Mouse (Mus musculus): Measurements from ENCODE around the gene Nhej1. TPM values are rescaled to one million over a fixed set of nuclear protein-coding genes. Genes with fewer than 3 reads are reported as not detected.

Gene Nhej1
- total RNA-seq, 1 experiment = 7.7 TPM

DNA sequence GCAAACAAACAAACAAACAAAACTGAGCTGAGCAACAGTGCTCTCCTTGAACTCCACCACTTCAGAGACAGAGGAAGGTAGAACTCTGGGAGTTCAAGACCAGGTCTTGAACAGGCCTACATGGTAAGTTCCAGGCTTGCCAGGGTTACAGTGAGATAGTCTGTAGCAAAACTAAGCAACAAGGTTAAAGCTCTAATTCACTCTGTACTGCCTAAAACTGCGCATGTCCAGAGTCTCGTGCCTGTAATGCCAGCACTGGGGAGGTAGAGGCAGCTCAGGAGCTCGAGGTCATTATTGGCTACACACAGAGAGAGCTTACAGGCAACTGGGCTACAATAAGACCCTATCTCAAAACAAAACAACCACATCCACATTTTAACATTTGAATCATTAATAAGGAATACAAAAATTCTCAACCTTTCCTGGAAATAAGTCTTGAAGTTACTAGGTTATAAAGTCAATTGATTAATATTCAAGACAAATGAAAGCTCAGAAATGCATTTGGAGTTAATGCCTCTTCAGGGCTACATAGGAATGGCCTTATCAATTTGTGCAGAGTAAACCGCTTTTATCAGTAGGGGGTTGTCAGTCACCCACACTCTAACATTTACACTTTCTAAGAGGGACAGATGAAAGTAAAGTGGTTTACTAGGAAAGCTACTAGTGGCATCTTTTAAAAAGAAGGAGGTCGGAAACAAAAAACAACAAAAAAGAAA lies 34.7 kb upstream of the Nhej1 start:
- no peak for TF ChIP-seq ZNF384 (IDR thresholded peaks at IDR 0.05; ENCODE audit: low read depth, low read length)
- TF ChIP-seq HCFC1 (IDR thresholded peaks at IDR 0.05; ENCODE audit: borderline replicate concordance, insufficient read depth, low read length) = no peak
- no peak for TF ChIP-seq ZC3H11A (IDR thresholded peaks at IDR 0.05; ENCODE audit: borderline replicate concordance, low read depth, low read length)
- no peak for TF ChIP-seq CHD2 (IDR thresholded peaks at IDR 0.05; ENCODE audit: low read depth, low read length)
- TF ChIP-seq MAFK (IDR thresholded peaks at IDR 0.05; ENCODE audit: insufficient read depth, low read depth, low read length) = no peak
- no peak for DNase-seq (ENCODE audit: low read depth, low spot score)
- in situ Hi-C loops (cut with MboI; ENCODE audit: low sequenced_read_pairs in 2 of 2, unreplicated experiment in 2 of 2) = no loop called here
- Histone ChIP-seq H3K4me3 (ENCODE audit: insufficient read depth in 1 of 2, low read depth in 1 of 2, low read length in 2 of 2, poor library complexity in 1 of 2, severe bottlenecking in 1 of 2) (no peak overlapping the region), H3K36me3 (ENCODE audit: control insufficient read depth, insufficient read depth, low read length, poor library complexity, severe bottlenecking) (no peaks in the 10 kb centered on the region), H3K27ac (ENCODE audit: insufficient read depth, low read depth, low read length, poor library complexity, severe bottlenecking) (no peak overlapping the region), H3K9me3 (ENCODE audit: control insufficient read depth, insufficient read depth, low read depth, low read length) (no peaks in the 10 kb centered on the region), H3K4me1 (ENCODE audit: control insufficient read depth in 2 of 2, insufficient read depth in 2 of 2, low read length in 2 of 2, poor library complexity in 1 of 2) (no peaks in the 10 kb centered on the region), H3K9ac (ENCODE audit: insufficient read depth, low read depth, low read length, poor library complexity, severe bottlenecking) (no peak overlapping the region)

DNA sequence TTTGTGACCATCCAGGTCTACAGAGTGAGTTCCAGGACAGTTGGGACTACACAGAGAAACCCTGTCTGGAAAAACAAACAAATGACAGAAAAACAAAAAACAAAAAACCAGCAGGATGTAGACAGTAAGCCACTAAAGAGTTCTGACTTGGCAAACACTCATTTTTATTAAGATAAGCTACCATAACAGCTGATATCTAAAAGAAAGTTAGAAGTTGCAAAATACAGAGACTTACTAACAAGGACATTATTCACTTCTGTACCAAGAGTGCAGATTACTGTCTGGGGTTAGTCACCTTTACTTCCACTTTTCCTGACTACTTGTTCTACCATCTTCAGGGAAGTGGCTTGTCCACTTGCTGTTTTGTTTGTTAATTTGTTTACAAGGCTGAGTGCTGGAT lies 34.0 kb upstream of the Nhej1 start:
- no peak overlapping the region for H3K9ac ChIP-seq (ENCODE audit: insufficient read depth, low read depth, low read length, poor library complexity, severe bottlenecking)
- in situ Hi-C loops (cut with MboI; ENCODE audit: low sequenced_read_pairs in 2 of 2, unreplicated experiment in 2 of 2) = no loop called here
- no peak for DNase-seq (ENCODE audit: low read depth, low spot score)
- H3K9me3 ChIP-seq (ENCODE audit: control insufficient read depth, insufficient read depth, low read depth, low read length) = no peaks in the 10 kb centered on the region
- no peak overlapping the region for H3K27ac ChIP-seq (ENCODE audit: insufficient read depth, low read depth, low read length, poor library complexity, severe bottlenecking)
- H3K36me3 ChIP-seq (ENCODE audit: control insufficient read depth, insufficient read depth, low read length, poor library complexity, severe bottlenecking) = no peaks in the 10 kb centered on the region
- TF ChIP-seq MAFK (IDR thresholded peaks at IDR 0.05; ENCODE audit: insufficient read depth, low read depth, low read length) = no peak
- no peak for TF ChIP-seq CHD2 (IDR thresholded peaks at IDR 0.05; ENCODE audit: low read depth, low read length)
- no peak for TF ChIP-seq HCFC1 (IDR thresholded peaks at IDR 0.05; ENCODE audit: borderline replicate concordance, insufficient read depth, low read length)
- no peak for TF ChIP-seq ZNF384 (IDR thresholded peaks at IDR 0.05; ENCODE audit: low read depth, low read length)
- TF ChIP-seq ZC3H11A (IDR thresholded peaks at IDR 0.05; ENCODE audit: borderline replicate concordance, low read depth, low read length) = no peak
- no peak overlapping the region for H3K4me3 ChIP-seq (ENCODE audit: insufficient read depth in 1 of 2, low read depth in 1 of 2, low read length in 2 of 2, poor library complexity in 1 of 2, severe bottlenecking in 1 of 2)
- H3K4me1 ChIP-seq (ENCODE audit: control insufficient read depth in 2 of 2, insufficient read depth in 2 of 2, low read length in 2 of 2, poor library complexity in 1 of 2) = no peaks in the 10 kb centered on the region

DNA sequence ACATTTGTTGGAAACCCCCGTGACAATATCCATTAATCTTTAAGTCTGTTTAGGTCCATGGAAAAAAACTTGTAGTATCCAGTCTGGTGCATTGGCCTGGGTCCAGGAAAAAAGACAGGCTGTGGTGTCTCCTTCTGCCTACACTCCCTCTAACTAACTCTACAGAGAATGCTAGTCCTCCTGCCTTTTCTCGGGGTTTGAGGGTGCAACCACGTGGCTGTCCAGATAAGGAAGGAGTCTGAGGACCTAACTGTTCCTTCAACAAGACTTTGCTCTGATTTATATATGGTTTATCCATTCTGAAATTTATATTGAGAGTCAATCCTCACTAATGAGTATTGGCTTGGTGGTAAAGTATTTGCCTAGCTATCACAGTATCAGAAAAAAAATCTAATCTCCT lies 30.8 kb upstream of the Nhej1 start:
- Histone ChIP-seq H3K9ac (ENCODE audit: insufficient read depth, low read depth, low read length, poor library complexity, severe bottlenecking) (no peak overlapping the region), H3K36me3 (ENCODE audit: control insufficient read depth, insufficient read depth, low read length, poor library complexity, severe bottlenecking) (no peaks in the 10 kb centered on the region), H3K9me3 (ENCODE audit: control insufficient read depth, insufficient read depth, low read depth, low read length) (no peaks in the 10 kb centered on the region), H3K4me3 (ENCODE audit: insufficient read depth in 1 of 2, low read depth in 1 of 2, low read length in 2 of 2, poor library complexity in 1 of 2, severe bottlenecking in 1 of 2) (no peak overlapping the region), H3K4me1 (ENCODE audit: control insufficient read depth in 2 of 2, insufficient read depth in 2 of 2, low read length in 2 of 2, poor library complexity in 1 of 2) (no peaks in the 10 kb centered on the region), H3K27ac (ENCODE audit: insufficient read depth, low read depth, low read length, poor library complexity, severe bottlenecking) (no peak overlapping the region)
- no peak for DNase-seq (ENCODE audit: low read depth, low spot score)
- in situ Hi-C loops (cut with MboI; ENCODE audit: low sequenced_read_pairs in 2 of 2, unreplicated experiment in 2 of 2) = no loop called here
- TF ChIP-seq MAFK (IDR thresholded peaks at IDR 0.05; ENCODE audit: insufficient read depth, low read depth, low read length) (no peak), ZNF384 (IDR thresholded peaks at IDR 0.05; ENCODE audit: low read depth, low read length) (no peak), HCFC1 (IDR thresholded peaks at IDR 0.05; ENCODE audit: borderline replicate concordance, insufficient read depth, low read length) (no peak), ZC3H11A (IDR thresholded peaks at IDR 0.05; ENCODE audit: borderline replicate concordance, low read depth, low read length) (no peak), CHD2 (IDR thresholded peaks at IDR 0.05; ENCODE audit: low read depth, low read length) (no peak)

DNA sequence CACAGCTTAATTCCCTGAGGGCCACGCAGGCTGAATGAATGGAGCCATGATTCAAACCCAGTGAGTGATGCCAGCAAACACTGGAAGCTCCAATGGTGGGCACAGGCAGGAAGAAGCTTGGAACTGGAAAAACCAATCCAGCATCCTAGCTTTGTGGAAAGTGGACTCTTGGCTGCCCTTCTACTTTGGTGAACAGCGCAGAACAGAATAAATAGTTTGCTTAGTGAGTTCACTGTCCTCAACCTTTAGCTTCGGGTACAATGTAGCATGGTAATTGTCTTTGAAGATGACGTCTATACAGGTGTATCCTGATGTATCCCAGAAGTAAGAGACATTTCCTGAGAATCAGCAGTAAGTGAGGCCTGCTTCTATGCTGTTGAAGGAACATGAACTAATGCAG lies 23.7 kb upstream of the Nhej1 start:
- in situ Hi-C loops (cut with MboI; ENCODE audit: low sequenced_read_pairs in 2 of 2, unreplicated experiment in 2 of 2) = no loop called here
- no peak for DNase-seq (ENCODE audit: low read depth, low spot score)
- no peaks in the 10 kb centered on the region for H3K9me3 ChIP-seq (ENCODE audit: control insufficient read depth, insufficient read depth, low read depth, low read length)
- TF ChIP-seq MAFK (IDR thresholded peaks at IDR 0.05; ENCODE audit: insufficient read depth, low read depth, low read length) (no peak), HCFC1 (IDR thresholded peaks at IDR 0.05; ENCODE audit: borderline replicate concordance, insufficient read depth, low read length) (no peak), ZNF384 (IDR thresholded peaks at IDR 0.05; ENCODE audit: low read depth, low read length) (no peak), ZC3H11A (IDR thresholded peaks at IDR 0.05; ENCODE audit: borderline replicate concordance, low read depth, low read length) (no peak), CHD2 (IDR thresholded peaks at IDR 0.05; ENCODE audit: low read depth, low read length) (no peak)
- H3K9ac ChIP-seq (ENCODE audit: insufficient read depth, low read depth, low read length, poor library complexity, severe bottlenecking) = no peak overlapping the region
- no peaks in the 10 kb centered on the region for H3K4me1 ChIP-seq (ENCODE audit: control insufficient read depth in 2 of 2, insufficient read depth in 2 of 2, low read length in 2 of 2, poor library complexity in 1 of 2)
- H3K36me3 ChIP-seq (ENCODE audit: control insufficient read depth, insufficient read depth, low read length, poor library complexity, severe bottlenecking) = peaks cover 21% of the 10 kb centered on the region; the same call in 1 of the 2 replicates
- H3K4me3 ChIP-seq (ENCODE audit: insufficient read depth in 1 of 2, low read depth in 1 of 2, low read length in 2 of 2, poor library complexity in 1 of 2, severe bottlenecking in 1 of 2) = no peak overlapping the region
- no peak overlapping the region for H3K27ac ChIP-seq (ENCODE audit: insufficient read depth, low read depth, low read length, poor library complexity, severe bottlenecking)

Data from ES-E14 (cell line).